Mouse (Mus musculus) intestine, embryonic 14.5 days (tissue): Measurements from ENCODE around the gene Utp3. TPM values are rescaled to one million over a fixed set of nuclear protein-coding genes. Genes with fewer than 3 reads are reported as not detected.
"Not testable (repeated sequence)": the region's sequence is repeated elsewhere in the genome, so short reads cannot be mapped to it uniquely, and the experiment has no call there.

Experiments used
- ATAC-seq: fragments of 200-750 bp; cut with Nextera tagmentation; replicated peaks from 2 replicates; pipeline ENCODE4 v1.8.0; 2017; ENCODE audit warnings: low read depth, moderate number of reproducible peaks, moderate TSS enrichment, moderate library complexity; ENCODE audit not compliant: low FRiP score, low TSS enrichment
- DNase-seq: peaks from one replicate; pipeline ENCODE4 v3.0.0-alpha.2; 2018; ENCODE audit warnings: low spot score
- H3K27ac ChIP-seq: fragments of 300-500 bp; sonication (generic); 2 replicates; pipeline ENCODE4 v1.5.1; 2014; ENCODE audit warnings: low read depth, mild to moderate bottlenecking, control low read depth
- H3K27me3 ChIP-seq: fragments of 300-500 bp; sonication (generic); replicated peaks from 2 replicates; pipeline ENCODE4 v1.6.1; 2014; ENCODE audit warnings: low read length, control low read depth; ENCODE audit not compliant: control insufficient read depth, insufficient read depth
- H3K36me3 ChIP-seq: fragments of 300-500 bp; sonication (generic); 2 replicates; pipeline ENCODE4 v1.6.1; 2014; ENCODE audit warnings: low read length, control low read depth; ENCODE audit not compliant: control insufficient read depth, insufficient read depth
- H3K4me1 ChIP-seq: fragments of 300-500 bp; sonication (generic); replicated peaks from 2 replicates; pipeline ENCODE4 v1.6.1; 2014; ENCODE audit warnings: low read length, control low read depth, mixed read lengths; ENCODE audit not compliant: control insufficient read depth, insufficient read depth
- H3K4me2 ChIP-seq: fragments of 300-500 bp; sonication (generic); 2 replicates; pipeline ENCODE4 v1.6.1; 2014; ENCODE audit warnings: low read length
- H3K4me3 ChIP-seq: fragments of 300-500 bp; sonication (generic); 2 replicates; pipeline ENCODE4 v1.5.1; 2014; ENCODE audit warnings: low read depth, low read length, control low read depth, mixed read lengths
- H3K9ac ChIP-seq: fragments of 300-500 bp; sonication (generic); 2 replicates; pipeline ENCODE4 v1.6.1; 2014; ENCODE audit warnings: mild to moderate bottlenecking, low read length
- H3K9me3 ChIP-seq: fragments of 300-500 bp; sonication (generic); 2 replicates; pipeline ENCODE4 v1.6.1; 2016; ENCODE audit warnings: low read length, control low read depth; ENCODE audit not compliant: control insufficient read depth
- WGBS: fragments of 180-500 bp; shearing (Covaris S2); extraction: QIAGEN DNeasy Blood & Tissue Kit; methylation state at CpG from one replicate; pipeline ENCODE4 v1.1.7; 2014; 5-methylcytosine and 5-hydroxymethylcytosine counted together
- polyA plus RNA-seq: library from polyadenylated mRNA; unstranded; fragments of >200 nt; fragmentation: Nextera tagmentation; extraction: Ambion mirVana; gene quantifications from 2 replicates; pipeline ENCODE4 v1.2.1, GENCODE M21; 2014

Gene Utp3
- polyA plus RNA-seq, 1 experiment from 2014 or later = 63.6 TPM

- no peak overlapping the region for H3K27ac ChIP-seq
- H3K36me3 ChIP-seq = no peaks in the 10 kb centered on the region
- H3K9me3 ChIP-seq = no peaks in the 10 kb centered on the region
- H3K27me3 ChIP-seq = no peaks in the 10 kb centered on the region
- H3K4me2 ChIP-seq = no peak overlapping the region
- ATAC-seq = 0 out of 2 replicates have a peak, but pooled peaks have one; percentile 53
- 67% methylated on average over 5 of the region's 5 CpGs for WGBS
- DNase-seq = no peak
- no peak overlapping the region for H3K9ac ChIP-seq
- H3K4me3 ChIP-seq = no peak overlapping the region
- H3K4me1 ChIP-seq = no peaks in the 10 kb centered on the region
Observed at GRCm38 (mm10) chr5:88542651-88543282, 11.5 kb upstream of the Utp3 start.

- H3K27me3 ChIP-seq, H3K9me3 ChIP-seq, H3K4me2 ChIP-seq, H3K4me1 ChIP-seq, ATAC-seq, H3K9ac ChIP-seq, H3K27ac ChIP-seq, DNase-seq, H3K36me3 ChIP-seq, H3K4me3 ChIP-seq: not testable (repeated sequence)
- 86% methylated on average over 1 of the region's 1 CpGs for WGBS
Observed at GRCm38 (mm10) chr5:88544411-88544810, 9.9 kb upstream of the Utp3 start.

DNA sequence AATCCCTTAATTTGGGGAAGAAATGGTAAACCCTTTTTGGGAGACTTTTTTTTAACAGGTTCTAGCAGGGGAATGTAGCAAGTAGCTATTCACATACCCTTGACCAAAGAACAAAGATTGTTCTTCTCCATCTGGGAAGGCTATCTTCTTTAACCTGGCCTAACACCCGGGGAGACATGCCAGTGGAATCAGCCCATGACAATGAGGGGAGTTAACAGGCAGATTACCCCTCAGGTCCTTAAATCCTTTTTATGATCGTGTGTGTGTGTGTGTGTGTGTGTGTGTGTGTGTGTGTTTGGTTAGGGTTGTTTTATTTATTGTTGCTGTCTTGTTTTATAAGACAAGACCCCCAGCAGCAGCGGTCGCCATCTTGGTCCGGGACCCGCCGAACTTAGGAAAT lies 8.7 kb upstream of the Utp3 start:
- no peak overlapping the region for H3K4me2 ChIP-seq
- H3K9me3 ChIP-seq = no peaks in the 10 kb centered on the region
- H3K9ac ChIP-seq = no peak overlapping the region
- no peaks in the 10 kb centered on the region for H3K4me1 ChIP-seq
- no peaks in the 10 kb centered on the region for H3K27me3 ChIP-seq
- DNase-seq = no peak
- WGBS = 87% methylated on average over 7 of the region's 7 CpGs
- no peak overlapping the region for H3K27ac ChIP-seq
- H3K4me3 ChIP-seq = no peak overlapping the region
- H3K36me3 ChIP-seq = no peaks in the 10 kb centered on the region
- ATAC-seq = no peak

DNA sequence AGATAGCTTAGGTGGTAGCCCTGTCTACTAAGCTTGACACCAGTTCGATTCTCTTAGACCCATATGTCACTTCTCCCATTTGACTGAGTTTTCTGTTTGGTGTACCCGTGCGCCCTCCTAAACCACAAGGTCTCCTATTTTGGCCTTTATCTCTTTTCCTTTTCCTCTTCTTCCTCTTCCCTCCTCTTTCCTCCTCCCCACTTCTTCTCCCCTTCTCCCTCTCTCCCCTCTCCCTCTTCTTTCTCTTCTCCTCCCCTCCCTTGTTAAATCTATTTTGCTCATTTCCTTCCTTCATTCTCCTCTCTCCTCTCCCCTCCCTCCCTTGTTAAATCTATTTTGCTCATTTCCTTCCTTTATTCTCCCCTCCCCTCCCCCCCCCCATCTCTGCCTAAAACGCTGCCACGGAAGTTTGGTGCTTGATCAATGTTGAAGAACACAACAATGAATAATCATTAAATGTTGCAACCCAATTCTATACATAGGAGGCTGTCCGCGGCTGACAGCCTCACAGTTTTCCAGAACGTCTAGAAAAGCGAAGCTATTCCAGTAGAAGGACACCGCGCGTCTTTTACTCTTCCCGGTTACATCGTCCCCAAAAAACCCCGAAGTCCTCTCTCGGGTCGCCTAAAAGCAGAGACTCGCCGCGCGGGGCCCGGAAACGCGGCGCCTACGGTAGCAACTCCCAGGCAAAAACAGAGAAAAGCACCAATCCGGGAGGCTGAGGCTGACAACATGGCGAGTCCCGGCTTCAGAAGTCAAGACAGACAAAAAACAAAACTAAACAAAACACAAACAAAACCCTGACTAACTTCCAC lies 784 bp upstream of the Utp3 start:
- H3K9ac ChIP-seq = peak overlapping the region; percentile 76
- H3K27ac ChIP-seq = peak overlapping the region; percentile 88
- H3K9me3 ChIP-seq = no peaks in the 10 kb centered on the region
- H3K4me1 ChIP-seq = peaks cover 11% of the 10 kb centered on the region
- 9% methylated on average over 29 of the region's 29 CpGs for whole genome bisulfite sequencing
- no peak for DNase-seq
- peak overlapping the region; percentile 62 for H3K4me2 ChIP-seq
- H3K36me3 ChIP-seq = 0 out of 2 replicates have a peak, but pooled peaks cover 7% of the 10 kb centered on the region
- H3K27me3 ChIP-seq = no peaks in the 10 kb centered on the region
- peak overlapping the region; percentile 96 for H3K4me3 ChIP-seq
- ATAC-seq = peak; percentile 72

- WGBS = 15% methylated on average over 1 of the region's 1 CpGs
- 0 out of 2 replicates have a peak, but pooled peaks cover 7% of the 10 kb centered on the region for H3K36me3 ChIP-seq
- no peak overlapping the region for H3K27ac ChIP-seq
- H3K9me3 ChIP-seq = no peaks in the 10 kb centered on the region
- no peak overlapping the region for H3K4me2 ChIP-seq
- peaks cover 15% of the 10 kb centered on the region for H3K4me1 ChIP-seq
- DNase-seq (no peak), ATAC-seq (no peak)
- H3K9ac ChIP-seq = no peak overlapping the region
- no peaks in the 10 kb centered on the region for H3K27me3 ChIP-seq
- no peak overlapping the region for H3K4me3 ChIP-seq
Observed at GRCm38 (mm10) chr5:88558991-88559390, 4.7 kb downstream of the Utp3 start.

GRCm38 (mm10) chr5:88561080-88561814 lies 7.0 kb downstream of the Utp3 start:
- Histone ChIP-seq H3K4me2 (no peak overlapping the region), H3K27ac (no peak overlapping the region), H3K27me3 (no peaks in the 10 kb centered on the region), H3K36me3 (no peaks in the 10 kb centered on the region), H3K4me1 (peaks cover 8% of the 10 kb centered on the region; the same call in 1 of the 2 replicates), H3K9ac (no peak overlapping the region), H3K9me3 (no peaks in the 10 kb centered on the region), H3K4me3 (no peak overlapping the region)
- ATAC-seq (no peak), DNase-seq (no peak)
- 78% methylated on average over 9 of the region's 9 CpGs for WGBS

- DNase-seq (no peak), ATAC-seq (no peak)
- no peaks in the 10 kb centered on the region for H3K27me3 ChIP-seq
- peak overlapping the region; percentile 76; the same call in 1 of the 2 replicates for H3K4me3 ChIP-seq
- 70% methylated on average over 8 of the region's 8 CpGs for WGBS
- no peaks in the 10 kb centered on the region for H3K36me3 ChIP-seq
- H3K27ac ChIP-seq = no peak overlapping the region
- H3K4me2 ChIP-seq = peak overlapping the region; percentile 76; the same call in 1 of the 2 replicates
- no peak overlapping the region for H3K9ac ChIP-seq
- H3K9me3 ChIP-seq = no peaks in the 10 kb centered on the region
- H3K4me1 ChIP-seq = peaks cover 14% of the 10 kb centered on the region; the same call in 1 of the 2 replicates
Observed at GRCm38 (mm10) chr5:88562863-88563780, 8.9 kb downstream of the Utp3 start.
